Mouse (Mus musculus): Measurements from ENCODE around the gene Vmn2r91.

- TF ChIP-seq ZC3H11A (IDR thresholded peaks at IDR 0.05; ENCODE audit: low read depth, low read length): no peak
- no peak for TF ChIP-seq CTCF (conservative IDR thresholded peaks at IDR 0.05 in 1 of 2, IDR thresholded peaks at IDR 0.05 in 1 of 2; ENCODE audit: low read depth in 2 of 2, low read length in 2 of 2)
- TF ChIP-seq EP300 (IDR thresholded peaks at IDR 0.05; ENCODE audit: low read length): no peak
- no peak for TF ChIP-seq MYC (IDR thresholded peaks at IDR 0.05; ENCODE audit: low read depth, low read length)
- no peak for TF ChIP-seq POLR2A (IDR thresholded peaks at IDR 0.05; ENCODE audit: low read depth, low read length)
- no peak for TF ChIP-seq RAD21 (IDR thresholded peaks at IDR 0.05; ENCODE audit: low read depth, low read length)
- no peak for TF ChIP-seq UBTF (IDR thresholded peaks at IDR 0.05; ENCODE audit: low read depth, low read length)
- no peak for TF ChIP-seq MAFK (IDR thresholded peaks at IDR 0.05; ENCODE audit: insufficient replicate concordance, low read length)
- no peak for TF ChIP-seq ELF1 (IDR thresholded peaks at IDR 0.05; ENCODE audit: low read depth, low read length)
- TF ChIP-seq GABPA (IDR thresholded peaks at IDR 0.05; ENCODE audit: insufficient replicate concordance, low read depth, low read length): no peak
- TF ChIP-seq MAX (IDR thresholded peaks at IDR 0.05; ENCODE audit: low read length): no peak
- no peak for TF ChIP-seq NRF1 (IDR thresholded peaks at IDR 0.05; ENCODE audit: low read depth, low read length)
- no peak for TF ChIP-seq BHLHE40 (IDR thresholded peaks at IDR 0.05; ENCODE audit: low read depth, low read length)
- TF ChIP-seq JUN (IDR thresholded peaks at IDR 0.05; ENCODE audit: insufficient read depth, low read depth, low read length): no peak
These were observed 35.7 kb upstream of the Vmn2r91 start, which contains the start of gene Vmn2r124 for GRCm38 (mm10) chr17:18049124-18049523.
